Mouse (Mus musculus) lung, postnatal 25 days (tissue): ENCODE results near the gene Elovl4.

ENCODE experiments used
- DNase-seq: peaks from one replicate; pipeline ENCODE4 v3.0.0; 2022; ENCODE audit warnings: low spot score

Elovl4 gene

GRCm38 (mm10) chr9:83805977-83806815, at the start of gene Elovl4:
TSS of gene Elovl4 (minus strand) at chr9:83806277.
- peak; percentile 2 for DNase-seq

DNA sequence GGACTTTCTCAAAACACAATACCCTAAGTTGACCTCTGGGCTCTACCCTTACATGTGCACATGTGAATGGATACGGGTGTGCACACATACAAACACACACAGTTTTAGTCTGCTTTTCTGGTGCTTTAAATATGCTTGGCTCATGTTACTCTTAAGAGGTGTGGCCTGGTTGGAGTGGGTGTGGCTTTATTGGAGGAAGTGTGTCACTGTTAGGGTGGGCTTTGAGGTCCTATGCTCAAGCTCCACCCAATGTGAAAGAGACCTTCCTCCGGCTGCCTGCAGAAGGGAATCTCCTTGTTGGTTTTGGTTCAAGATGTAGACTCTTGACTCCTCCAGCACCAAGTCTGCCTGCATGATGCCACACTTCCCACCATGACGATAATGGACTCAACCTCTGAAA, 46.4 kb upstream of the Elovl4 start:
- no peak for DNase-seq

DNA sequence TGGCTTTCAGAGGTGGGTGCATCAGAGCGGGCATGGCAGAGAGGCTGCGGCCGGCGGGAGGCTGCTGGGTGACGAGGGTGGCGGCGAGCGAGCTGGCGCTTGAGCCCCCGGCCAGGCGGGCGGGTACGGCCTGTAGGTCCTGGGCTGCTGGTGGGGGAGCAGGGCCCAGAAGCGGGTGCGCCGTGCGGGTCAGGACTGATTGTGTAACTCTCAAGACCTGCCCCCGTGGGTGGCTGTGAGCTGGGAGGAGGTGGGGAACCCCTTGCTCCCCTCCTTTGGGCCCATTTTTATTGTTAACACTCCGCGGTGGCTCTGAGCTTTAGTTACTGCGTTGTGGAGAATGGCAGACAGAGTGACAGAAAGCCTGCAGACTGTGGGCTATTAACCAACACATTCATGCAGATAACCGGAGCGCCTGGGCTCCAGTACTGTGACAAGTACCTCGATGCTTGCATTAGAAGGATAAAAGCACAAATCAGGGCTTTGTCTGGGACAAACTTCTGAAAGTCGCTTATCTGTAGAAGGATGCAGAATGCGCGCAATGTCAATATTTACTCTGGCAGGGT, 28.8 kb upstream of the Elovl4 start:
- no peak for DNase-seq

DNA sequence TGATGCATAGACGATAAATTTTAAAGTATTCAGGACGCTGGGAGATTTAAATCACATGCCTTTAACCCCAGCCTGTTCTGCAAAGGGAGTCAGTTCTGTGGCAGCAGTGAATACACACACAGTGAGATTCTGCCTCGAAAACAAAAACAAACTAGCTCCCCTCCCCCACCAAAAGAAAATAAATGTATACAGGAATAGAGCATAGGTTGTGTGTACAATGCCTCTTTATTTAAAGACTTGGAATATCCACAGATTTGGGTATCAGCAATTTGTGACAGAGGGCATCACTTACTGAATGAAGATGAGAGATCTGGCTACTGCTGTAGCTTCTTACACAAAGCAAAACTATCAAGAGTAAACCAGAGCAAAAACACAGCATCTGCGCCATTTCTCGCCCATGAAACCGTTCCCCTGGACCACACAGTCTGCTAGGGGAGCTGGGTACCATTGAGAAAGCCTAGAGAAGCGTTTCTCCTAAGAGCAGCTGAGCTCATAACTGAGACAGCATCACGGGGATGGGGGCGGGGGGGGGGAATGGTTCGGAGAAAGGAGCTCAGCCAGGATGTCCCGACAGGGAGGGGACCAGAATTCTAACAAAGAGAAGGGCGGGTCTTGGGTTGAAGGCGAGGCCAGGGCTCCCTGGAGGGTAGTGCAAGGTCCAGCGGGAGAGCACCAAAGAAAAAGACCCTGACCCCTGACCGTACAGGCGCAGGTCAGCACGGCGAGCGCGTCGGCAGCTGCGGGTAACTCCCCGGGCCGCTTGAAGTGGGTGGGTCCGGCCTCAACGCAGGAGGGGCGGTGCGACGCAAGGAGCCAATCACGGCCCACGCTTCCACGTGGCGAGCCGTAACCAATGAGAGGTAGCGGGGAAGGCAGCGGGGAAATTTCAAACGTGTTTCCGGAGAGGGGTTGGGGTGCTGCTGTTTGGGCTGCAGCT, 28.0 kb upstream of the Elovl4 start, which contains the start of gene Ttk:
Gene Ttk, plus strand, starts transcription at position 879 of the 937 bp plus-strand sequence.
- peak; percentile 92 for DNase-seq

GRCm38 (mm10) chr9:83831152-83831551, 25.1 kb upstream of the Elovl4 start:
- DNase-seq = no peak

- no peak for DNase-seq
These were observed 23.8 kb upstream of the Elovl4 start for GRCm38 (mm10) chr9:83829896-83830295.

- no peak for DNase-seq
These were observed 16.8 kb upstream of the Elovl4 start for GRCm38 (mm10) chr9:83822925-83823324.

GRCm38 (mm10) chr9:83820976-83821375, 14.9 kb upstream of the Elovl4 start:
- DNase-seq = no peak

GRCm38 (mm10) chr9:83819188-83819587, 13.1 kb upstream of the Elovl4 start:
- no peak for DNase-seq

DNA sequence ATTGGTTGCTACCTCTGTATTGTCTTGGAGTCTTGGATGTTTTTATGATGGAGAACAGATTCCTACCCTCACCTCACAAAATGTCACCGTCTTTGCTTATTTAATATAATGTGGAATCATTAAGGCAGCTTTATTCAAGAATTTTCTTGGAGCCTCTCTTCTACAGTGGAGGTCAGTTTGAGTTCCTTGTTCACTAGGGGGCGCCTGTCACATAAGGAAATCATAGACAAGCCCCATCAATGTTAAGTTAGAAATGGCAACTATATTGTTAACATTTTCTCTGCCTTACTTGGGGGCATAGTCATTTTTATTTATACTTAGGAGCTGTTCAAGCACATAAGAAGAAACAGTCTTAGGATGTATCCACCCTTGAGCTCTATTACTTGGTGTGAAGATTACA, 1.5 kb upstream of the Elovl4 start:
- DNase-seq = peak; percentile 48

DNA sequence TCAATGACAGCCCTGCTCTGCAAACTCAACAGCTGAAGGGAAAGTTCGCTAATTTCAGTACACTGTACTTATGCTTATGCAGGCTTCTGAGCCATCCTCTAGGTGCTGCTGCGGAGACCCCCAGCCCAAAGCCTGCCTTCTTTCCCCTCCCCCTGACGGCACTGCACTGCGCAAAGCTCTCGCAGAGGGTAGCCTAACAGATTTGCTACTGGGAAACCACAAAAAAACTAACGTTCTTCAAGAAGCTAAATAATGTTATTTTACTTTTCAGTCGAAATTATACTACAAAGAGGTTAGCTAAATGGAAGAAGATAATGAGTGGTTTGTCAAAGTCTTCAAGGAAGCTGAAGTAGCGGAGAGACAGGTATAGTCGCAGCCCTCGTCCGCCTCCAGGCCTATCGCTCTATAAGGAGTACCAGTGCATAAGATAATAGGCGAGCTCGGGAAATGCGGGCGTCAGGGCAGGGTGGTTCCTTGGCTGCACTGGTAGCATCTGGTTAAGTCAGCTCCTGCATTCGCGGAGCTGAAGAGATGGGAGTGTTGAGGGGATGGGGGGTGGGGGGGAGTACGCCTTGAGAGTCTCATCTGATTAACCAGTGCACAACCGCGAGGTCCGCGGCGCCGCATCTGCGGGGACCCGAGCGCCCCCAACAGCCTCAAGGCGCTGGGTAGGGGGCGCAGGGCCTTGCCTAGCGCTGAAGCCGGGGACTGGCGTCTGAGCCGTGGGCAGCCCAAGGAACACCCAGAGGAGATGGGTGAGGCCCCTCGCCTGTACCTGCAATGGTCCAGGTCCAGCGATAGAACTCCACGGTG, 707 bp downstream of the Elovl4 start:
- DNase-seq = no peak

- no peak for DNase-seq
These were observed 1.7 kb downstream of the Elovl4 start for GRCm38 (mm10) chr9:83804341-83804740.

DNA sequence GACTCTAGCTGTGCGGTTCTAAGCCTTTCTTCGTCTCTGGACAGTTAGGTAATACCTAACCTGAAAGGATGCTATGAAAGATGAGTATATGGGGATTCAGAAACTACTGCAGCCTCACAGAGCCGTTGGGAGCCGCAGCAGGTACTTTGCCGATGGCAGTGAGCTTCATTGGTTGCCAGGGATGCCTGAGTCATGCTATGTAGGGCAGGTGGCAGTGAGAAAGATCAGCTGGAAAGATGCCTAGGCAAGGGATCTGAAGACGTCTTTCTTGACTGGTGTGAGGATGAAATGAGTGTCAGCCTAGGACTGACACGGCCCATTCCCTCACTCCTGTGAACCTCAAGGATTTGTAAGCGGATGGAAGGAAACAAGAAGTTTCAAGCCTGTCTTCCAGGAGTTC, 8.2 kb downstream of the Elovl4 start:
- DNase-seq = no peak

DNA sequence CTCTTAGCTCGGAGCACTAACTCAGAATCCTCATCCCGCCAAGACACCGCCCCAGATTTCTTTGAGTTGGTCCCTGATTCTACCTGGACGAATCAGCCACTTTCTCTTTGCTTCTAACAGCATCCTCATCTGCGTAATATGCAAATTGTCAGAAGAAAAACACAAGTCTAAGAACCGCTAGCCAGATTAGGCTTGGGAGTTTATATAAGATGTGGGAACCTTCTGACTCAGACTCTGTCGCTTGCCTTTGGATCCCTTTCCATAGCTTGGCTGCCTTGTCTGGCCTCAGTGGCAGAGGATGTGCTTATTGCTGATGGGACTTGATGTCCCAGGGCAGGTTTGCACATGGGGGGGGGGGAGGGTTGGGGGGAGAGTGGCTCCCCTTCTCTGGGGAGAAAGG, 9.2 kb downstream of the Elovl4 start:
- no peak for DNase-seq

DNA sequence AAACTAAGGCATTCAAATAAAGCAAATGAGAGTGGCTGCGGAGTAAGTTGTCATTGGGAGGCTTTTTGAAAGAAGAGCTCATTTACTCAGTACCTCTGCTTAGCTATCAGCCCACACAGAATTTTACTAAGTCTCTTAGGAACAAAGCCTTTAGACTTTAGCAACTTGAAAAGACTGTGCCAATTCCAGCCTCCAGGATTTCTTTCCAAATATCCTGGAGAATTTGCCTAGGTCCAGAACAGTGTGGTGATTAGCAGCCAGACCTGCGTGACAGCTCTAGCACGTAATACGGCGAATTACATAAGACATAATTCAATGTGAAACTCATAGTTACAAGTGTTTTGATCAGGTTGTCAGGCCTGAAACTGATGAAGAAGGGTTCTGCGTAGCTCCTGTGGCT, 16.8 kb downstream of the Elovl4 start:
- no peak for DNase-seq

DNA sequence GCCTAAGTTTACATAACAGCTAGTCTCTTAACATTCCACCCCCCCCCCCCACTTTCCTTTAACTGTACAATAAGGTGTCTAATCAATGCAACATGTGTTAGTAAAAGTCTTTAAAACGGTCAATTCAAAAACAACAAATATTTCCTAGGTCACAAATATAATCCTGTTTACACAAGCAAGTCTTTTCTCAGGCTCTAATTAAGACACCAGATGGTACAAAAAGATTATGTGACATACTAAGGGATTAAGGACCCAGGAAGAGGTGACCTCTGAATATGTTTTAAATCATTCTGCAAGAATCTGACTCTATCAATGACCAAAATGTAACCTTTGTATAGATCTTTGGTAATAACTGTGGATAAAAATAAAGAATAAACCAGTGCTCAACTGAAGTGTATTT, 20.6 kb downstream of the Elovl4 start:
- DNase-seq = no peak

DNA sequence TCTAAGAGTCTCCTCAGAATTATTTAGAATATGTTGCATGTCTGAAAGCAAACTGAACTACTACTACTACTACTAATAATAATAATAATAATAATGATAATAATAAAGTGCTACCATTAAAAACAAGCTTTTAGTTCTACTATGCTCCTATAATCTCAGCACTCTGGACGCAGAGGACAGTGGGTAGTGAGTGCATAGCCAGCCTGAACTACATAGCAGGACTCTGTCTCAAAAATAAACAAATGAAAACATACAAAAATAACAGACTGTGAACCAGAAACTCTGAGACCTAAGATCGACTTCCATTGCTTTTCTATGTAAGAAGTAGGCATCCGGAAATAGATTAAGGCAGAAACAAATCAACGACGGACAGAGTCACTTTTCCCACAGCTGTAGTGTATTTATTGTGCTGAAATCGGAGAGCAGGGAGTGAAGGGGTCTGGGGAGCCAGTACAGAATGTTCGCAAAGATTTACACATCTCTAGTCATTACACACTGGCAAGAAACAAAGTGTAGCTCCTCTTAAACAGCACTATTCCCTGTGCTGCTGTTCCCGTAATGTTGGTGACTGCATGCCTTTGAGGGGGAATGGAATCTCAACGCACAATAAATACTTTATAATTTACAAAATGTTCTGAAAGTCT, 27.6 kb downstream of the Elovl4 start:
- DNase-seq = no peak

DNA sequence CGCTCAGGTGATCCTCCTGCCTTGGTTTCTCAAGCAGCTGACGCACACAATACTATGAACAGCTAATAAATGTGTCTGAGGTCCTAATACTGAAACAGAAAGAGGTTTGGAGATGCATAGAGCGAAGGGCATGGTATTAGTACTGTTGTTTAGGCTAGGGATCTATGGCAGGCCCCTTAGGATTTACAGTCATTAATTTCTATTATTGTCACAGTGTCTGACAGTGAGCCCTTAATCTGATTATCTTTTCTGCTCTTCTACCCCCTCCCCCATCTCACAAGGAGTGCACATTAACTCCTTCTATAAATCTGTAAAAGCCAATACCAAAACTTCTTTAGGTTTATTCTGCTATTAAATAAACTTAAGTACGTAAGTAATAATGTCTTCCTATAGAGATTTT, 44.8 kb downstream of the Elovl4 start:
- no peak for DNase-seq

GRCm38 (mm10) chr9:83731877-83732276, 74.2 kb downstream of the Elovl4 start:
- no peak for DNase-seq

DNA sequence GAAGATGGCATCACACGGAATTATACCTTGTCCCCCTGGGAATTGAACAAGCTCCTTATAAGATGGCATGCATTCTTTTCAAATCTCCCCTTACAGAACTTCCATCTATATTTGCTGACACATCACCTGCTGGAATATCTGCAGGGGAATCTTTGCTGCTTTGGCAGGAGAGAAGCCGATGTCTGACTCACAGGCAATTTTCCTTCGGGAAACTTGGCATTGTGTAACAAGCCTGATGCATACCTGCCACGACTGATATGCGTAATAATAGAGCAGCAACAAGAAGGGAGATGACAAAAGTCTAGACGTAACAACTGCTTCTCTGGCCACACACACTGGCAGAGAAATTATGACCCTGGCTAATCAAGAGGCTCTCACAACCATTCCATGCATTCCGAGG, 75.2 kb downstream of the Elovl4 start:
- no peak for DNase-seq
